Mouse (Mus musculus) stomach, embryonic 14.5 days (tissue): ENCODE data around the gene Rgp1. TPM values are rescaled to one million over a fixed set of nuclear protein-coding genes. Genes with fewer than 3 reads are reported as not detected.

ENCODE experiments used
- ATAC-seq: fragments of 200-750 bp; cut with Nextera tagmentation; 2 replicates; pipeline ENCODE4 v1.8.0; 2017; ENCODE audit warnings: low read depth, moderate TSS enrichment; ENCODE audit not compliant: insufficient number of reproducible peaks, insufficient read depth, low FRiP score
- H3K27ac ChIP-seq: fragments of 300-500 bp; sonication (generic); 2 replicates; pipeline ENCODE4 v1.5.1; 2014; ENCODE audit warnings: mild to moderate bottlenecking, low read length, moderate library complexity, mixed read lengths
- H3K27me3 ChIP-seq: fragments of 300-500 bp; sonication (generic); 2 replicates; pipeline ENCODE4 v1.6.1; 2014; ENCODE audit warnings: low read length, control low read depth, mixed read lengths; ENCODE audit not compliant: control insufficient read depth, insufficient read depth
- H3K36me3 ChIP-seq: fragments of 300-500 bp; sonication (generic); 2 replicates; pipeline ENCODE4 v1.6.1; 2014; ENCODE audit warnings: mild to moderate bottlenecking, control low read depth, low read length, moderate library complexity, mixed read lengths; ENCODE audit not compliant: control insufficient read depth, insufficient read depth
- H3K4me1 ChIP-seq: fragments of 300-500 bp; sonication (generic); 2 replicates; pipeline ENCODE4 v1.6.1; 2014; ENCODE audit warnings: low read length, control low read depth, mixed read lengths; ENCODE audit not compliant: control insufficient read depth, insufficient read depth
- H3K4me2 ChIP-seq: fragments of 300-500 bp; sonication (generic); replicated peaks from 2 replicates; pipeline ENCODE4 v1.6.1; 2014; ENCODE audit warnings: low read depth, low read length, control low read depth
- H3K4me3 ChIP-seq: fragments of 300-500 bp; sonication (generic); 2 replicates; pipeline ENCODE4 v1.5.1; 2014; ENCODE audit warnings: low read depth, low read length, control low read depth
- H3K9ac ChIP-seq: fragments of 300-500 bp; sonication (generic); replicated peaks from 2 replicates; pipeline ENCODE4 v1.6.1; 2014; ENCODE audit warnings: low read depth, mild to moderate bottlenecking, control low read depth, low read length, moderate library complexity, mixed read lengths
- H3K9me3 ChIP-seq: fragments of 300-500 bp; sonication (generic); 2 replicates; pipeline ENCODE4 v1.6.1; 2016; ENCODE audit warnings: low read depth, low read length, control low read depth; ENCODE audit not compliant: control insufficient read depth
- WGBS: fragments of 180-500 bp; shearing (Covaris S2); extraction: QIAGEN DNeasy Blood & Tissue Kit; methylation state at CpG from one replicate; pipeline ENCODE4 v1.1.7; 2014; 5-methylcytosine and 5-hydroxymethylcytosine counted together
- polyA plus RNA-seq: library from polyadenylated mRNA; unstranded; fragments of >200 nt; fragmentation: Nextera tagmentation; extraction: Ambion mirVana; gene quantifications from 2 replicates; pipeline ENCODE4 v1.2.1, GENCODE M21; 2014

Gene Rgp1
- polyA plus RNA-seq, 1 experiment from 2014 or later, result 41.0 TPM

- Histone ChIP-seq H3K27ac (no peak overlapping the region), H3K27me3 (no peaks in the 10 kb centered on the region), H3K4me2 (no peak overlapping the region), H3K9me3 (no peaks in the 10 kb centered on the region), H3K36me3 (peaks cover 40% of the 10 kb centered on the region), H3K9ac (no peak overlapping the region), H3K4me1 (peaks cover 27% of the 10 kb centered on the region), H3K4me3 (no peak overlapping the region)
- WGBS, result 90% methylated on average over 5 of the region's 5 CpGs
- no peak for ATAC-seq
Measured at GRCm38 (mm10) chr4:43580721-43581120, 2.2 kb downstream of the Rgp1 start.

- Histone ChIP-seq H3K4me2 (no peak overlapping the region), H3K9me3 (no peaks in the 10 kb centered on the region), H3K9ac (no peak overlapping the region), H3K36me3 (peaks cover 40% of the 10 kb centered on the region), H3K27me3 (no peaks in the 10 kb centered on the region), H3K4me1 (peaks cover 22% of the 10 kb centered on the region), H3K4me3 (no peak overlapping the region), H3K27ac (no peak overlapping the region)
- no peak for ATAC-seq
- 95% methylated on average over 12 of the region's 12 CpGs for WGBS
Measured at GRCm38 (mm10) chr4:43581381-43581780, 2.9 kb downstream of the Rgp1 start.

- no peak overlapping the region for H3K9ac ChIP-seq
- H3K9me3 ChIP-seq, result no peaks in the 10 kb centered on the region
- no peak overlapping the region for H3K27ac ChIP-seq
- H3K4me3 ChIP-seq, result no peak overlapping the region
- H3K36me3 ChIP-seq, result peaks cover 40% of the 10 kb centered on the region
- peaks cover 14% of the 10 kb centered on the region for H3K4me1 ChIP-seq
- H3K4me2 ChIP-seq, result no peak overlapping the region
- 90% methylated on average over 5 of the region's 5 CpGs for WGBS
- no peaks in the 10 kb centered on the region for H3K27me3 ChIP-seq
- ATAC-seq, result no peak
Measured at GRCm38 (mm10) chr4:43582241-43582640, 3.7 kb downstream of the Rgp1 start.

GRCm38 (mm10) chr4:43583421-43583820 is 4.9 kb downstream of the Rgp1 start:
- WGBS, result 70% methylated on average over 7 of the region's 7 CpGs
- H3K27ac ChIP-seq, result no peak overlapping the region

GRCm38 (mm10) chr4:43584444-43585416 is 6.2 kb downstream of the Rgp1 start, which contains the start of gene Msmp:
TSS of gene Msmp (minus strand) at chr4:43584494.
- Histone ChIP-seq H3K27ac (no peak within 1 kb of the TSS), H3K9ac (no peak within 1 kb of the TSS), H3K27me3 (no peaks in the 10 kb centered on the region), H3K4me3 (no peak within 1 kb of the TSS), H3K4me2 (no peak within 1 kb of the TSS), H3K4me1 (peaks cover 2% of the 10 kb centered on the region; the same call in 1 of the 2 replicates), H3K36me3 (peaks cover 40% of the 10 kb centered on the region), H3K9me3 (no peaks in the 10 kb centered on the region)
- 62% methylated on average over 12 of the region's 12 CpGs for WGBS
- ATAC-seq, result no peak

More at GRCm38 (mm10) chr4:43583421-43583820, 4.9 kb downstream of the Rgp1 start:
- H3K4me3 ChIP-seq, result no peak overlapping the region
- no peak overlapping the region for H3K9ac ChIP-seq
- H3K4me1 ChIP-seq, result peaks cover 7% of the 10 kb centered on the region; the same call in 1 of the 2 replicates
- no peak overlapping the region for H3K4me2 ChIP-seq
- ATAC-seq, result no peak
- no peaks in the 10 kb centered on the region for H3K27me3 ChIP-seq
- peaks cover 40% of the 10 kb centered on the region for H3K36me3 ChIP-seq
- H3K9me3 ChIP-seq, result no peaks in the 10 kb centered on the region

- Histone ChIP-seq H3K4me3 (no peak overlapping the region), H3K9me3 (no peaks in the 10 kb centered on the region), H3K36me3 (peaks cover 35% of the 10 kb centered on the region), H3K9ac (no peak overlapping the region), H3K27me3 (no peaks in the 10 kb centered on the region), H3K27ac (no peak overlapping the region), H3K4me2 (no peak overlapping the region), H3K4me1 (no peaks in the 10 kb centered on the region)
- 49% methylated on average over 10 of the region's 10 CpGs for WGBS
- ATAC-seq, result no peak
Measured at GRCm38 (mm10) chr4:43585682-43586081, 7.2 kb downstream of the Rgp1 start.

GRCm38 (mm10) chr4:43586411-43586810 is 7.9 kb downstream of the Rgp1 start:
- WGBS, result 67% methylated on average over 8 of the region's 8 CpGs
- Histone ChIP-seq H3K9me3 (no peaks in the 10 kb centered on the region), H3K9ac (no peak overlapping the region), H3K4me3 (no peak overlapping the region), H3K4me2 (no peak overlapping the region), H3K27ac (no peak overlapping the region), H3K27me3 (no peaks in the 10 kb centered on the region), H3K4me1 (no peaks in the 10 kb centered on the region), H3K36me3 (peaks cover 27% of the 10 kb centered on the region)
- ATAC-seq, result no peak

- Histone ChIP-seq H3K27me3 (no peaks in the 10 kb centered on the region), H3K27ac (no peak overlapping the region), H3K4me2 (no peak overlapping the region), H3K9me3 (no peaks in the 10 kb centered on the region), H3K36me3 (peaks cover 15% of the 10 kb centered on the region), H3K4me3 (no peak overlapping the region), H3K4me1 (no peaks in the 10 kb centered on the region), H3K9ac (no peak overlapping the region)
- WGBS, result 51% methylated on average over 7 of the region's 7 CpGs
- no peak for ATAC-seq
Measured at GRCm38 (mm10) chr4:43587681-43588080, 9.2 kb downstream of the Rgp1 start.
